In genomic region chr2:118512418-118513377, GRCm38 (mm10) we compare ENCODE assay signal across 11 mouse cellular contexts. TPM values are rescaled to one million over a fixed set of nuclear protein-coding genes. Genes with fewer than 3 reads are reported as not detected.
DNase-seq lines count a peak whose midpoint lies in the region; ATAC-seq lines count a peak whose summit lies in the region.
"Had no signal": no experiment of that assay in that cellular context is flagged by ENCODE, and none has a peak within 500 bp of the region (broad histone marks: within the 10 kb centered on the region; RNA-seq: fewer than 3 reads in every experiment).

No protein-coding gene starts in this region.

- H3K9me3 ChIP-seq in heart, embryonic 14.5 days (ENCODE audit: control insufficient read depth, low read length) = no peaks in the 10 kb centered on the region
- no peaks in the 10 kb centered on the region for H3K9me3 ChIP-seq in midbrain, embryonic 11.5 days (ENCODE audit: control insufficient read depth, low read length)
- H3K9me3 ChIP-seq in midbrain, embryonic 13.5 days = no peaks in the 10 kb centered on the region
- no peaks in the 10 kb centered on the region for H3K9me3 ChIP-seq in heart, embryonic 15.5 days (replicated peaks)
- H3K9me3 ChIP-seq in stomach, embryonic 16.5 days (replicated peaks; ENCODE audit: control insufficient read depth, low read length) = no peaks in the 10 kb centered on the region
- no peaks in the 10 kb centered on the region for H3K9me3 ChIP-seq in forebrain, embryonic 12.5 days
- H3K9me3 ChIP-seq: forebrain, embryonic 15.5 days; neural tube, embryonic 12.5 days had no signal

- H3K27ac ChIP-seq in heart, embryonic 14.5 days (replicated peaks in 1 of 2; ENCODE audit: control insufficient read depth in 1 of 2, insufficient read depth in 1 of 2, low read depth in 2 of 2, low read length in 2 of 2) = peak overlapping the region; percentile 5 to 31; a peak in 2 of 4 replicates
- no peak overlapping the region for H3K27ac ChIP-seq in midbrain, embryonic 11.5 days (ENCODE audit: low read depth, low read length)
- no peak overlapping the region for H3K27ac ChIP-seq in midbrain, embryonic 13.5 days
- H3K27ac ChIP-seq in heart, embryonic 15.5 days = peak overlapping the region; percentile 31
- no peak overlapping the region for H3K27ac ChIP-seq in stomach, embryonic 16.5 days (ENCODE audit: low read length)
- no peak overlapping the region for H3K27ac ChIP-seq in forebrain, embryonic 12.5 days
- H3K27ac ChIP-seq: forebrain, embryonic 15.5 days; neural tube, embryonic 12.5 days had no signal

- WGBS in heart, embryonic 14.5 days = 74% methylated on average over 16 of the region's 16 CpGs
- WGBS in midbrain, embryonic 11.5 days = 81% methylated on average over 16 of the region's 16 CpGs
- WGBS in midbrain, embryonic 13.5 days = 82% methylated on average over 16 of the region's 16 CpGs
- WGBS in heart, embryonic 15.5 days = 74% methylated on average over 16 of the region's 16 CpGs
- 71% methylated on average over 16 of the region's 16 CpGs for WGBS in stomach, embryonic 16.5 days
- WGBS in forebrain, embryonic 12.5 days = 83% methylated on average over 16 of the region's 16 CpGs

- no peak overlapping the region for H3K4me3 ChIP-seq in heart, embryonic 14.5 days (ENCODE audit: control insufficient read depth in 1 of 2, insufficient read depth in 1 of 2, low read depth in 1 of 2, low read length in 2 of 2)
- no peak overlapping the region for H3K4me3 ChIP-seq in midbrain, embryonic 11.5 days (ENCODE audit: low read depth, low read length)
- no peak overlapping the region for H3K4me3 ChIP-seq in midbrain, embryonic 13.5 days (replicated peaks)
- no peak overlapping the region for H3K4me3 ChIP-seq in heart, embryonic 15.5 days
- H3K4me3 ChIP-seq in stomach, embryonic 16.5 days (replicated peaks; ENCODE audit: low read length) = no peak overlapping the region
- H3K4me3 ChIP-seq in forebrain, embryonic 12.5 days (replicated peaks) = no peak overlapping the region
- H3K4me3 ChIP-seq: forebrain, embryonic 15.5 days; neural tube, embryonic 12.5 days had no signal

- H3K36me3 ChIP-seq in heart, embryonic 14.5 days (ENCODE audit: control insufficient read depth, insufficient read depth, low read length) = no peaks in the 10 kb centered on the region
- no peaks in the 10 kb centered on the region for H3K36me3 ChIP-seq in midbrain, embryonic 11.5 days (ENCODE audit: control insufficient read depth, insufficient read depth, low read length)
- H3K36me3 ChIP-seq in midbrain, embryonic 13.5 days = no peaks in the 10 kb centered on the region
- no peaks in the 10 kb centered on the region for H3K36me3 ChIP-seq in heart, embryonic 15.5 days
- no peaks in the 10 kb centered on the region for H3K36me3 ChIP-seq in stomach, embryonic 16.5 days (ENCODE audit: control insufficient read depth, insufficient read depth, low read length)
- H3K36me3 ChIP-seq in forebrain, embryonic 12.5 days (replicated peaks) = no peaks in the 10 kb centered on the region
- H3K36me3 ChIP-seq: forebrain, embryonic 15.5 days; neural tube, embryonic 12.5 days had no signal

- no peak for ATAC-seq in heart, embryonic 14.5 days (ENCODE audit: insufficient number of reproducible peaks, insufficient read depth, low FRiP score, low read depth)
- no peak for ATAC-seq in midbrain, embryonic 11.5 days (ENCODE audit: low FRiP score)
- ATAC-seq in midbrain, embryonic 13.5 days = no peak
- ATAC-seq in heart, embryonic 15.5 days (replicated peaks; ENCODE audit: insufficient number of reproducible peaks, insufficient read depth, low FRiP score, low read depth) = no peak
- ATAC-seq in stomach, embryonic 16.5 days (ENCODE audit: insufficient read depth, low FRiP score) = no peak
- no peak for ATAC-seq in forebrain, embryonic 12.5 days (ENCODE audit: low FRiP score)
- no peak for ATAC-seq in activated CD4-positive, CD25-positive, alpha-beta regulatory T cell, adult 4 months
- ATAC-seq: forebrain, embryonic 15.5 days had no signal

- peaks cover 20 to 21% of the 10 kb centered on the region in 2 experiments; a peak in 3 of 4 replicates for H3K4me1 ChIP-seq in heart, embryonic 14.5 days (ENCODE audit: control insufficient read depth in 2 of 2, insufficient read depth in 2 of 2, low read length in 2 of 2)
- H3K4me1 ChIP-seq in midbrain, embryonic 11.5 days (ENCODE audit: control insufficient read depth, insufficient read depth, low read length) = peaks cover 8% of the 10 kb centered on the region
- H3K4me1 ChIP-seq in midbrain, embryonic 13.5 days (replicated peaks) = peaks cover 20% of the 10 kb centered on the region
- peaks cover 17% of the 10 kb centered on the region for H3K4me1 ChIP-seq in heart, embryonic 15.5 days (replicated peaks)
- H3K4me1 ChIP-seq in stomach, embryonic 16.5 days (ENCODE audit: control insufficient read depth, insufficient read depth, low read length) = peaks cover 18% of the 10 kb centered on the region
- peaks cover 13% of the 10 kb centered on the region for H3K4me1 ChIP-seq in forebrain, embryonic 12.5 days

- no peak overlapping the region for H3K4me2 ChIP-seq in heart, embryonic 14.5 days (ENCODE audit: low read length)
- H3K4me2 ChIP-seq in midbrain, embryonic 11.5 days = no peak overlapping the region
- no peak overlapping the region for H3K4me2 ChIP-seq in midbrain, embryonic 13.5 days (replicated peaks)
- no peak overlapping the region for H3K4me2 ChIP-seq in heart, embryonic 15.5 days
- H3K4me2 ChIP-seq in stomach, embryonic 16.5 days (ENCODE audit: low read depth, low read length) = no peak overlapping the region
- no peak overlapping the region for H3K4me2 ChIP-seq in forebrain, embryonic 12.5 days
- H3K4me2 ChIP-seq: forebrain, embryonic 15.5 days; neural tube, embryonic 12.5 days had no signal

- H3K9ac ChIP-seq in heart, embryonic 14.5 days (ENCODE audit: low read length) = no peak overlapping the region
- H3K9ac ChIP-seq in midbrain, embryonic 11.5 days (ENCODE audit: low read length) = no peak overlapping the region
- H3K9ac ChIP-seq in midbrain, embryonic 13.5 days (replicated peaks) = no peak overlapping the region
- no peak overlapping the region for H3K9ac ChIP-seq in heart, embryonic 15.5 days
- H3K9ac ChIP-seq in stomach, embryonic 16.5 days (ENCODE audit: low read length) = peak overlapping the region; percentile 28; the same call in 1 of the 2 replicates
- H3K9ac ChIP-seq in forebrain, embryonic 12.5 days = no peak overlapping the region
- H3K9ac ChIP-seq: forebrain, embryonic 15.5 days; neural tube, embryonic 12.5 days had no signal

- no peaks in the 10 kb centered on the region for H3K27me3 ChIP-seq in heart, embryonic 14.5 days (ENCODE audit: control insufficient read depth, insufficient read depth, low read length)
- no peaks in the 10 kb centered on the region for H3K27me3 ChIP-seq in midbrain, embryonic 11.5 days (ENCODE audit: control insufficient read depth, insufficient read depth, low read length)
- H3K27me3 ChIP-seq in midbrain, embryonic 13.5 days = peaks cover 4% of the 10 kb centered on the region; the same call in 1 of the 2 replicates
- no peaks in the 10 kb centered on the region for H3K27me3 ChIP-seq in heart, embryonic 15.5 days
- no peaks in the 10 kb centered on the region for H3K27me3 ChIP-seq in stomach, embryonic 16.5 days (ENCODE audit: control insufficient read depth, insufficient read depth, low read length)
- peaks cover 21% of the 10 kb centered on the region for H3K27me3 ChIP-seq in forebrain, embryonic 12.5 days
- H3K27me3 ChIP-seq: forebrain, embryonic 15.5 days had no signal

- intact Hi-C loops in heart, postnatal 14 days (cut with DNase I) = loop anchor here (5.0 kb wide), 1 partner anchor 35 kb away; the partner anchor contains the start of gene Bmf

- DNase-seq in heart, postnatal 14 days = no peak
- DNase-seq in midbrain, embryonic 11.5 days (ENCODE audit: low spot score, missing footprints) = peak; percentile 81
- DNase-seq: embryo, embryonic 11 days had no signal

RNA-seq across cellular contexts. Expression of gene Srp14, which starts 33.2 kb away (rescaled TPM):
- 223 and 239 TPM in 2 replicates for polyA plus RNA-seq in heart, embryonic 14.5 days (2014; fragmentation: Nextera tagmentation; extraction: Ambion mirVana)
- total RNA-seq in heart, postnatal 14 days (2021) = 100 to 1,000 TPM; 113 to 115 TPM
- polyA plus RNA-seq in midbrain, embryonic 11.5 days (2014; fragmentation: Nextera tagmentation; extraction: Ambion mirVana) = 281 and 293 TPM in 2 replicates
- 353 and 358 TPM in 2 replicates for polyA plus RNA-seq in midbrain, embryonic 13.5 days (2015; fragmentation: Nextera tagmentation; extraction: Ambion mirVana)
- 194 and 204 TPM in 2 replicates for polyA plus RNA-seq in heart, embryonic 15.5 days (2015; fragmentation: Nextera tagmentation; extraction: Ambion mirVana)
- polyA plus RNA-seq in stomach, embryonic 16.5 days (2015; fragmentation: Nextera tagmentation; extraction: Ambion mirVana) = 214 and 229 TPM in 2 replicates
- 252 and 263 TPM in 2 replicates for polyA plus RNA-seq in forebrain, embryonic 12.5 days (2016; fragmentation: Nextera tagmentation; extraction: Ambion mirVana)
- 100 to 1,000 TPM; 294 to 327 TPM for polyA plus RNA-seq in activated CD4-positive, CD25-positive, alpha-beta regulatory T cell, adult 4 months (2017; shearing (Covaris generic))

RNA-seq across cellular contexts. Expression of gene Bmf, which starts 36.8 kb away (rescaled TPM):
- 2.1 and 6.3 TPM in 2 replicates for polyA plus RNA-seq in heart, embryonic 14.5 days (2014; fragmentation: Nextera tagmentation; extraction: Ambion mirVana)
- 10 to 100 TPM; 18.6 to 21.7 TPM for total RNA-seq in heart, postnatal 14 days (2021)
- polyA plus RNA-seq in midbrain, embryonic 11.5 days (2014; fragmentation: Nextera tagmentation; extraction: Ambion mirVana) = 1.8 and 2.8 TPM in 2 replicates
- polyA plus RNA-seq in midbrain, embryonic 13.5 days (2015; fragmentation: Nextera tagmentation; extraction: Ambion mirVana) = 4.0 and 4.7 TPM in 2 replicates
- 1.9 and 3.8 TPM in 2 replicates for polyA plus RNA-seq in heart, embryonic 15.5 days (2015; fragmentation: Nextera tagmentation; extraction: Ambion mirVana)
- 4.2 and 4.4 TPM in 2 replicates for polyA plus RNA-seq in stomach, embryonic 16.5 days (2015; fragmentation: Nextera tagmentation; extraction: Ambion mirVana)
- 2.2 and 3.0 TPM in 2 replicates for polyA plus RNA-seq in forebrain, embryonic 12.5 days (2016; fragmentation: Nextera tagmentation; extraction: Ambion mirVana)
- polyA plus RNA-seq in activated CD4-positive, CD25-positive, alpha-beta regulatory T cell, adult 4 months (2017; shearing (Covaris generic)) = under 1 TPM; 0.18 to 0.19 TPM

Comparison
In these comparisons a context has a peak if more than half of its experiments do, and no peak if none do; other contexts are left out.
1. H3K27ac ChIP-seq: peak in heart, embryonic 14.5 days (2 of 2) and heart, embryonic 15.5 days (single experiment); none in midbrain, embryonic 11.5 days (single experiment), midbrain, embryonic 13.5 days (single experiment), stomach, embryonic 16.5 days (single experiment) and forebrain, embryonic 12.5 days (single experiment).